Mouse (Mus musculus) Patski (cell line): ENCODE results near the gene Olfr1395. TPM values are rescaled to one million over a fixed set of nuclear protein-coding genes. Genes with fewer than 3 reads are reported as not detected.

Source experiments
- ATAC-seq: fragments of 100-300 bp; one replicate; pipeline ENCODE4 v1.8.0; 2021
- CTCF ChIA-PET: fragments of 350-600 bp; sonication (Branson Sonifier 250); formaldehyde crosslinking; loops from one replicate; lab custom pipeline; 2022; ENCODE audit warnings: inconsistent platforms; lab: Charles Lee
- POLR2A ChIA-PET: fragments of 350-600 bp; sonication (Branson Sonifier 250); formaldehyde crosslinking; loops from one replicate; lab custom pipeline; 2022; ENCODE audit warnings: antibody characterized with exemption, inconsistent platforms; lab: Charles Lee
- DNase-seq: peaks from one replicate; pipeline ENCODE4 v3.0.0-alpha.2; 2011; ENCODE audit warnings: low read depth, low spot score
- H3K27me3 ChIP-seq: fragments of 371-371 bp; one replicate; pipeline ENCODE4 v1.5.1; 2021
- CTCF ChIP-seq: fragments of 100-300 bp; IDR thresholded peaks from one replicate; pipeline ENCODE4 v1.5.1; 2021
- in situ Hi-C: fragments of 300-500 bp; cut with MboI; formaldehyde crosslinking; loops from 3 replicates; pipeline ENCODE4 v1.11.1; 2018; ENCODE audit warnings: low pct_unique_long_range_greater_than_20kb, mixed read lengths
- polyA plus RNA-seq: library from polyadenylated mRNA; unstranded; gene quantifications from one replicate; pipeline ENCODE4 v1.2.3, GENCODE M21; 2021

Olfr1395 gene
- polyA plus RNA-seq, 1 experiment from 2014 or later: not detected

- ChIA-PET CTCF (interaction anchor here (1.0 to 4.5 kb wide), 12 partner anchors 12 to 334 kb away, joined by 3 to 21 read pairs (median 4); partner anchors contain the start of gene Irgm1), POLR2A (interaction anchor here (0.5 kb wide), 1 partner anchor 319 kb away, joined by 5 read pairs; no protein-coding TSS in a partner anchor)
- peaks cover 10% of the 10 kb centered on the region for H3K27me3 ChIP-seq
- in situ Hi-C loops: loop anchor here (5.0 kb wide), 1 partner anchor 163 kb away; no protein-coding TSS in a partner anchor
- ATAC-seq (no peak), DNase-seq (no peak)
- TF ChIP-seq CTCF: peak; percentile 76
These were observed 33.2 kb upstream of the Olfr1395 start for GRCm38 (mm10) chr11:49108833-49109232.

- ChIA-PET POLR2A (no interaction called here), CTCF (interaction anchor here (4.5 kb wide), 1 partner anchor 252 kb away, joined by 21 read pairs; no protein-coding TSS in a partner anchor)
- in situ Hi-C loops: loop anchor here (10.0 kb wide), 1 partner anchor 326 kb away; no protein-coding TSS in a partner anchor
- ATAC-seq: no peak
- DNase-seq: no peak
- peaks cover 15% of the 10 kb centered on the region for H3K27me3 ChIP-seq
- no peak for TF ChIP-seq CTCF
These were observed 31.1 kb upstream of the Olfr1395 start for GRCm38 (mm10) chr11:49111000-49111399.

- peaks cover 21% of the 10 kb centered on the region for H3K27me3 ChIP-seq
- ChIA-PET POLR2A (no interaction called here), CTCF (interaction anchor here (1.1 kb wide), 1 partner anchor 337 kb away, joined by 3 read pairs; no protein-coding TSS in a partner anchor)
- ATAC-seq (no peak), DNase-seq (no peak)
- no peak for TF ChIP-seq CTCF
- in situ Hi-C loops: loop anchor here (10.0 kb wide), 1 partner anchor 328 kb away; no protein-coding TSS in a partner anchor
These were observed 29.4 kb upstream of the Olfr1395 start for GRCm38 (mm10) chr11:49112624-49113219.

GRCm38 (mm10) chr11:49114158-49114557 is 27.9 kb upstream of the Olfr1395 start:
- ATAC-seq: no peak
- CTCF ChIA-PET: interaction anchor here (1.0 kb wide), 1 partner anchor 339 kb away, joined by 3 read pairs; no protein-coding TSS in a partner anchor
- in situ Hi-C loops: loop anchor here (10.0 kb wide), 1 partner anchor 329 kb away; no protein-coding TSS in a partner anchor
- peaks cover 27% of the 10 kb centered on the region for H3K27me3 ChIP-seq
- no peak for TF ChIP-seq CTCF
- POLR2A ChIA-PET: no interaction called here
- no peak for DNase-seq

- in situ Hi-C loops: loop anchor here (10.0 kb wide), 1 partner anchor 330 kb away; no protein-coding TSS in a partner anchor
- DNase-seq: no peak
- no peak for TF ChIP-seq CTCF
- H3K27me3 ChIP-seq: peaks cover 33% of the 10 kb centered on the region
- POLR2A ChIA-PET: no interaction called here
- CTCF ChIA-PET: interaction anchor here (1.0 kb wide), 1 partner anchor 340 kb away, joined by 3 read pairs; no protein-coding TSS in a partner anchor
- ATAC-seq: no peak
These were observed 27.3 kb upstream of the Olfr1395 start, which contains the start of gene Olfr1396 for GRCm38 (mm10) chr11:49114774-49115173. Gene Olfr1396, minus strand, starts transcription at chr11:49114874.

GRCm38 (mm10) chr11:49119635-49120034 is 22.4 kb upstream of the Olfr1395 start:
- TF ChIP-seq CTCF: no peak
- ATAC-seq: no peak
- DNase-seq: no peak
- CTCF ChIA-PET: interaction anchor here (1.0 kb wide), 1 partner anchor 345 kb away, joined by 5 read pairs; no protein-coding TSS in a partner anchor
- in situ Hi-C loops: loop anchor here (10.0 kb wide), 1 partner anchor 335 kb away; no protein-coding TSS in a partner anchor
- POLR2A ChIA-PET: no interaction called here
- peaks cover 61% of the 10 kb centered on the region for H3K27me3 ChIP-seq

GRCm38 (mm10) chr11:49124169-49124568 is 17.9 kb upstream of the Olfr1395 start:
- no peak for ATAC-seq
- ChIA-PET CTCF (no interaction called here), POLR2A (no interaction called here)
- in situ Hi-C loops: no loop called here
- no peak for TF ChIP-seq CTCF
- peaks cover 44% of the 10 kb centered on the region for H3K27me3 ChIP-seq
- DNase-seq: no peak

- in situ Hi-C loops: no loop called here
- POLR2A ChIA-PET: no interaction called here
- H3K27me3 ChIP-seq: peaks cover 21% of the 10 kb centered on the region
- CTCF ChIA-PET: interaction anchor here (0.9 to 1.4 kb wide), 2 partner anchors 10 to 379 kb away, joined by 3 to 5 read pairs; no protein-coding TSS in a partner anchor
- no peak for DNase-seq
- ATAC-seq: no peak
- TF ChIP-seq CTCF: no peak
These were observed 12.0 kb downstream of the Olfr1395 start, which contains the start of gene Olfr1394 for GRCm38 (mm10) chr11:49154077-49154476. Gene Olfr1394, plus strand, starts transcription at chr11:49154377.

GRCm38 (mm10) chr11:49156821-49157814 is 15.0 kb downstream of the Olfr1395 start:
- in situ Hi-C loops: no loop called here
- ATAC-seq (no peak), DNase-seq (no peak)
- CTCF ChIA-PET: interaction anchor here (1.4 kb wide), 1 partner anchor 23 kb away, joined by 3 read pairs; no protein-coding TSS in a partner anchor
- H3K27me3 ChIP-seq: peaks cover 6% of the 10 kb centered on the region
- POLR2A ChIA-PET: no interaction called here
- no peak for TF ChIP-seq CTCF
